Mouse (Mus musculus) CH12.LX (cell line): ENCODE data around the gene Hoxd3. TPM values are rescaled to one million over a fixed set of nuclear protein-coding genes. Genes with fewer than 3 reads are reported as not detected.

ENCODE experiments used
- DNase-seq: peaks from one replicate; pipeline ENCODE4 v3.0.0-alpha.2; 2013; ENCODE audit errors: extremely low read depth
- H3K27ac ChIP-seq: 2 replicates; pipeline ENCODE4 v1.5.1; 2012; ENCODE audit warnings: low read depth, mild to moderate bottlenecking, control low read depth, moderate library complexity; ENCODE audit not compliant: insufficient read depth
- H3K27me3 ChIP-seq: replicated peaks from 2 replicates; pipeline ENCODE3; 2012; ENCODE audit warnings: inconsistent platforms
- H3K36me3 ChIP-seq, 2 experiments: replicated peaks in 1 of 2; 2 replicates each; pipeline versions ENCODE3 to v1.6.1; 2012; ENCODE audit warnings: inconsistent platforms in 1 of 2, low read length in 1 of 2, mild to moderate bottlenecking in 1 of 2, mixed read lengths in 1 of 2, moderate library complexity in 1 of 2; ENCODE audit not compliant: control insufficient read depth in 1 of 2, insufficient read depth in 1 of 2
- H3K4me1 ChIP-seq, 2 experiments: 2 replicates each; pipeline ENCODE4 v1.6.1; 2012; ENCODE audit warnings: inconsistent platforms in 1 of 2, moderate library complexity in 1 of 2; ENCODE audit not compliant: insufficient read depth in 2 of 2, control insufficient read depth in 1 of 2
- H3K4me2 ChIP-seq: 2 replicates; pipeline ENCODE4 v1.6.1; 2012; ENCODE audit warnings: low read depth, mild to moderate bottlenecking, control low read depth; ENCODE audit not compliant: poor library complexity, insufficient read depth, severe bottlenecking
- H3K4me3 ChIP-seq, 3 experiments: fragments of 150-350 bp in 1 of 3; sonication (generic) in 1 of 3; replicated peaks in 1 of 3; 2 replicates each; pipeline versions ENCODE3 to v1.5.1; 2011 to 2012; ENCODE audit warnings: low read depth in 2 of 3, low read length in 2 of 3, mild to moderate bottlenecking in 2 of 3, moderate library complexity in 2 of 3, control low read depth in 1 of 3, improper control_type of control experiment in 1 of 3, inconsistent platforms in 1 of 3, mixed read lengths in 1 of 3; ENCODE audit not compliant: poor library complexity in 1 of 3
- H3K79me2 ChIP-seq: replicated peaks from 2 replicates; pipeline ENCODE4 v1.6.1; 2012; ENCODE audit warnings: mild to moderate bottlenecking, moderate library complexity; ENCODE audit not compliant: control insufficient read depth, poor library complexity, insufficient read depth, severe bottlenecking; ENCODE audit errors: extremely low read depth
- H3K9ac ChIP-seq: 2 replicates; pipeline ENCODE4 v1.6.1; 2012; ENCODE audit warnings: low read depth, mild to moderate bottlenecking, control low read depth, moderate library complexity; ENCODE audit not compliant: insufficient read depth
- H3K9me3 ChIP-seq: replicated peaks from 2 replicates; pipeline ENCODE3; 2012; ENCODE audit warnings: low read length, inconsistent platforms, mixed read lengths
- BHLHE40 ChIP-seq: IDR thresholded peaks from 2 replicates; pipeline ENCODE4 v1.6.1; 2011; ENCODE audit warnings: mild to moderate bottlenecking, low read depth, low read length, improper control_type of control experiment
- CHD1 ChIP-seq: IDR thresholded peaks from 2 replicates; pipeline ENCODE4 v1.6.1; 2012; ENCODE audit warnings: low read depth, low read length, improper control_type of control experiment, inconsistent platforms
- EP300 ChIP-seq: IDR thresholded peaks from 2 replicates; pipeline ENCODE4 v1.6.1; 2011; ENCODE audit warnings: low read length, improper control_type of control experiment
- ETS1 ChIP-seq: conservative IDR thresholded peaks from 2 replicates; pipeline ENCODE4 v1.6.1; 2012; ENCODE audit warnings: low read depth, mild to moderate bottlenecking, inconsistent platforms, low read length, improper control_type of control experiment, moderate library complexity
- HCFC1 ChIP-seq: IDR thresholded peaks from 2 replicates; pipeline ENCODE4 v1.6.1; 2012; ENCODE audit warnings: low read depth, mild to moderate bottlenecking, inconsistent platforms, low read length, improper control_type of control experiment
- JUN ChIP-seq: IDR thresholded peaks from 2 replicates; pipeline ENCODE4 v1.6.1; 2011; ENCODE audit warnings: low read depth, mild to moderate bottlenecking, low read length, improper control_type of control experiment, moderate library complexity; ENCODE audit not compliant: insufficient read depth
- JUND ChIP-seq: conservative IDR thresholded peaks from 2 replicates; pipeline ENCODE4 v1.6.1; 2011; ENCODE audit warnings: low read depth, low read length, improper control_type of control experiment
- MAFK ChIP-seq: IDR thresholded peaks from 2 replicates; pipeline ENCODE4 v1.6.1; 2011; ENCODE audit warnings: low read length, improper control_type of control experiment; ENCODE audit not compliant: insufficient replicate concordance
- MAZ ChIP-seq: IDR thresholded peaks from 2 replicates; pipeline ENCODE4 v1.6.1; 2012; ENCODE audit warnings: low read depth, mild to moderate bottlenecking, inconsistent platforms, low read length, improper control_type of control experiment, moderate library complexity
- MEF2A ChIP-seq: IDR thresholded peaks from 2 replicates; pipeline ENCODE4 v1.6.1; 2014; ENCODE audit warnings: low read depth, mild to moderate bottlenecking, inconsistent platforms, low read length, improper control_type of control experiment, borderline replicate concordance
- MXI1 ChIP-seq: IDR thresholded peaks from 2 replicates; pipeline ENCODE4 v1.6.1; 2011; ENCODE audit warnings: mild to moderate bottlenecking, low read depth, low read length, improper control_type of control experiment
- NELFE ChIP-seq: IDR thresholded peaks from 2 replicates; pipeline ENCODE4 v1.6.1; 2011; ENCODE audit warnings: low read depth, low read length, improper control_type of control experiment
- NRF1 ChIP-seq: IDR thresholded peaks from 2 replicates; pipeline ENCODE4 v1.6.1; 2014; ENCODE audit warnings: low read depth, mild to moderate bottlenecking, inconsistent platforms, low read length, improper control_type of control experiment, moderate library complexity
- POLR2A ChIP-seq: IDR thresholded peaks from 2 replicates; pipeline ENCODE4 v1.6.1; 2011; ENCODE audit warnings: low read depth, mild to moderate bottlenecking, improper control_type of control experiment, low read length
- POLR2AphosphoS2 ChIP-seq: IDR thresholded peaks from 2 replicates; pipeline ENCODE4 v1.6.1; 2011; ENCODE audit warnings: low read depth, low read length, improper control_type of control experiment
- RAD21 ChIP-seq: IDR thresholded peaks from 2 replicates; pipeline ENCODE4 v1.6.1; 2011; ENCODE audit warnings: low read depth, mild to moderate bottlenecking, low read length, improper control_type of control experiment, moderate library complexity
- RCOR1 ChIP-seq: conservative IDR thresholded peaks from 2 replicates; pipeline ENCODE4 v1.6.1; 2012; ENCODE audit warnings: low read depth, mild to moderate bottlenecking, inconsistent platforms, low read length, improper control_type of control experiment
- SIN3A ChIP-seq: IDR thresholded peaks from 2 replicates; pipeline ENCODE4 v1.6.1; 2012; ENCODE audit warnings: low read length, improper control_type of control experiment, inconsistent platforms
- SMC3 ChIP-seq: IDR thresholded peaks from 2 replicates; pipeline ENCODE4 v1.6.1; 2011; ENCODE audit warnings: low read depth, low read length, improper control_type of control experiment
- TBP ChIP-seq: conservative IDR thresholded peaks from 2 replicates; pipeline ENCODE4 v1.6.1; 2011; ENCODE audit warnings: low read depth, low read length, improper control_type of control experiment
- UBTF ChIP-seq: IDR thresholded peaks from 2 replicates; pipeline ENCODE4 v1.6.1; 2012; ENCODE audit warnings: low read depth, mild to moderate bottlenecking, inconsistent platforms, low read length, improper control_type of control experiment, moderate library complexity
- USF1 ChIP-seq: IDR thresholded peaks from 2 replicates; pipeline ENCODE4 v1.6.1; 2014; ENCODE audit warnings: low read depth, mild to moderate bottlenecking, inconsistent platforms, low read length, improper control_type of control experiment
- ZC3H11A ChIP-seq: IDR thresholded peaks from 2 replicates; pipeline ENCODE4 v1.6.1; 2012; ENCODE audit warnings: low read depth, mild to moderate bottlenecking, inconsistent platforms, low read length, improper control_type of control experiment
- ZMIZ1 ChIP-seq: IDR thresholded peaks from 2 replicates; pipeline ENCODE4 v1.6.1; 2012; ENCODE audit warnings: low read depth, mild to moderate bottlenecking, inconsistent platforms, low read length, improper control_type of control experiment
- dilution Hi-C: fragments of 300-500 bp; cut with MboI; formaldehyde crosslinking; loops from 2 replicates; pipeline ENCODE4 v1.14.3; 2020; ENCODE audit warnings: low sequenced_read_pairs; ENCODE audit not compliant: extremely low pct_unique_long_range_greater_than_20kb, extremely low pct_ligation_motif_present
- in situ Hi-C: fragments of 300-500 bp; cut with MboI; formaldehyde crosslinking; loops from 3 replicates; pipeline ENCODE4 v1.14.3; 2019; ENCODE audit warnings: low sequenced_read_pairs, low pct_ligation_motif_present, low pct_unique_long_range_greater_than_20kb, mixed read lengths
- polyA plus RNA-seq: library from polyadenylated mRNA; unstranded; fragments of >175 nt; gene quantifications from 2 replicates; pipeline ENCODE4 v1.2.1, GENCODE M21; 2012; ENCODE audit warnings: low read depth; ENCODE audit not compliant: insufficient read length
- total RNA-seq, 2 experiments: library from RNA; depleted of rRNA; stranded (reverse); fragments of 300-350 nt in 1 of 2; fragments of >200 nt in 1 of 2; gene quantifications; 2 replicates each; pipeline ENCODE4 v1.2.3; 2012 to 2014

Gene Hoxd3
- total and polyA plus RNA-seq, 3 experiments: 0.12 to 1.1 TPM; not detected in 1

GRCm38 (mm10) chr2:74741252-74741978, 29.7 kb downstream of the Hoxd3 start:
- in situ Hi-C loops: no loop called here
- Histone ChIP-seq H3K9me3 (peaks cover 5% of the 10 kb centered on the region), H3K4me2 (no peak overlapping the region), H3K27me3 (no peaks in the 10 kb centered on the region), H3K4me3 (no peak overlapping the region), H3K9ac (no peak overlapping the region), H3K79me2 (no peaks in the 10 kb centered on the region), H3K36me3 (peaks cover 3 to 18% of the 10 kb centered on the region in 2 experiments), H3K27ac (no peak overlapping the region), H3K4me1 (peaks cover 14 to 27% of the 10 kb centered on the region in 2 experiments)
- dilution Hi-C loops: no loop called here
- TF ChIP-seq HCFC1 (no peak), ETS1 (no peak), TBP (no peak), MAZ (no peak), ZC3H11A (no peak), CHD1 (no peak), MEF2A (no peak), RCOR1 (no peak), EP300 (no peak), SMC3 (no peak)
- no peak for DNase-seq

GRCm38 (mm10) chr2:74741979-74742277, 30.2 kb downstream of the Hoxd3 start:
- H3K36me3 ChIP-seq: peaks cover 8 to 19% of the 10 kb centered on the region in 2 experiments
- no peak overlapping the region for H3K27ac ChIP-seq
- no peak for DNase-seq
- H3K4me3 ChIP-seq: no peak overlapping the region
- no peak overlapping the region for H3K9ac ChIP-seq
- no peaks in the 10 kb centered on the region for H3K27me3 ChIP-seq
- dilution Hi-C loops: no loop called here
- TF ChIP-seq ETS1 (no peak), POLR2AphosphoS2 (no peak), MAFK (no peak), UBTF (no peak), JUN (no peak), SIN3A (no peak), RCOR1 (no peak), MXI1 (no peak), RAD21 (no peak), JUND (no peak), HCFC1 (no peak), USF1 (no peak), NRF1 (no peak), NELFE (no peak), ZMIZ1 (no peak), BHLHE40 (no peak), POLR2A (no peak)
- in situ Hi-C loops: no loop called here
- H3K79me2 ChIP-seq: no peaks in the 10 kb centered on the region
- peaks cover 8% of the 10 kb centered on the region for H3K9me3 ChIP-seq
- no peak overlapping the region for H3K4me2 ChIP-seq
- peaks cover 14 to 25% of the 10 kb centered on the region in 2 experiments for H3K4me1 ChIP-seq
